Mouse (Mus musculus): ENCODE results near the gene Tiam2.

DNA sequence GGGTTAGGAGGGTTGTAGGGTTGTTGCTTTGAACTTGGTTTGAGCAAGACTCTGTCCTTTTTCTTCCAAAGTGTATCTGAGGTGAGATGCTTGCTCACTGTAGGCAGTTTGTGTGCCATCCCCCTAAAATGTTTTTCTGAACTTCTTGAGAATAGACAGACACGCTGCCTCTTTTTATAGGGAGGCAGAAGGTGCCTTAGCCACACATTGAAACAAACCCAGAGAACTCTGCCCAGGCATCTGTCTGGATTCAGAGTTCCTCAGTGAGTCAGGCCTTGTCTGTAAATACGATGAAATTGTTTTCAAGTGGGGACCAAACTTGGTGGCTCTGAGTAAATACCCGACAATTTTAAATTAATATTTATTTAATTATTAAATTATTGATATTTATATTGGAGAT is 172.2 kb downstream of the Tiam2 start:
- TF ChIP-seq POLR2A (IDR thresholded peaks at IDR 0.05; ENCODE audit: control insufficient read depth, low read depth, low read length), result no peak
- no peak for TF ChIP-seq CTCF (IDR thresholded peaks at IDR 0.05; ENCODE audit: control insufficient read depth, insufficient read depth, insufficient replicate concordance, low read depth, low read length)
